20 mouse cellular contexts compared by ENCODE assay signal in genomic region chr7:123823976-123824375, GRCm38 (mm10).
DNase-seq lines count a peak whose midpoint lies in the region; ATAC-seq lines count a peak whose summit lies in the region.
"Had no signal": no experiment of that assay in that cellular context is flagged by ENCODE, and none has a peak within 500 bp of the region (broad histone marks: within the 10 kb centered on the region; RNA-seq: fewer than 3 reads in every experiment).

No protein-coding gene starts in this region.

- 70% methylated on average over 4 of the region's 4 CpGs for WGBS in forebrain, embryonic 16.5 days
- 87% methylated on average over 4 of the region's 4 CpGs for WGBS in forebrain, embryonic 11.5 days

- no peaks in the 10 kb centered on the region for H3K4me1 ChIP-seq in forebrain, embryonic 16.5 days (replicated peaks; ENCODE audit: control insufficient read depth, insufficient read depth, low read length)
- H3K4me1 ChIP-seq in forebrain, embryonic 11.5 days (replicated peaks; ENCODE audit: control insufficient read depth, insufficient read depth, low read length): no peaks in the 10 kb centered on the region
- H3K4me1 ChIP-seq: embryonic facial prominence, embryonic 10.5 days; hindbrain, embryonic 15.5 days; lung, embryonic 15.5 days; megakaryocyte, embryonic 14.5 days had no signal

- no peak overlapping the region for H3K9ac ChIP-seq in forebrain, embryonic 16.5 days (replicated peaks; ENCODE audit: low read depth, low read length)
- no peak overlapping the region for H3K9ac ChIP-seq in forebrain, embryonic 11.5 days (ENCODE audit: low read length)
- H3K9ac ChIP-seq: hindbrain, embryonic 15.5 days; lung, embryonic 15.5 days had no signal

- intact Hi-C loops in gastrocnemius, postnatal 14 days (cut with DNase I; ENCODE audit: low total_unique reads): no loop called here

- H3K36me3 ChIP-seq in forebrain, embryonic 16.5 days (ENCODE audit: control insufficient read depth, insufficient read depth): no peaks in the 10 kb centered on the region
- no peaks in the 10 kb centered on the region for H3K36me3 ChIP-seq in forebrain, embryonic 11.5 days (ENCODE audit: control insufficient read depth, insufficient read depth, low read length)
- H3K36me3 ChIP-seq: embryonic facial prominence, embryonic 10.5 days; hindbrain, embryonic 15.5 days; lung, embryonic 15.5 days had no signal

- H3K27ac ChIP-seq in forebrain, embryonic 16.5 days (ENCODE audit: low read length): peak overlapping the region; percentile 10; the same call in 1 of the 2 replicates
- no peak overlapping the region for H3K27ac ChIP-seq in forebrain, embryonic 11.5 days (ENCODE audit: low read depth, low read length)
- H3K27ac ChIP-seq: embryonic facial prominence, embryonic 10.5 days; hindbrain, embryonic 15.5 days; lung, embryonic 15.5 days had no signal

- no peaks in the 10 kb centered on the region for H3K27me3 ChIP-seq in forebrain, embryonic 16.5 days (replicated peaks; ENCODE audit: control insufficient read depth, insufficient read depth, low read length)
- no peaks in the 10 kb centered on the region for H3K27me3 ChIP-seq in forebrain, embryonic 11.5 days (ENCODE audit: control insufficient read depth, insufficient read depth, low read length)
- H3K27me3 ChIP-seq: hindbrain, embryonic 15.5 days; lung, embryonic 15.5 days; megakaryocyte, embryonic 14.5 days had no signal

- no peaks in the 10 kb centered on the region for H3K9me3 ChIP-seq in forebrain, embryonic 16.5 days (ENCODE audit: control insufficient read depth, low read length)
- no peaks in the 10 kb centered on the region for H3K9me3 ChIP-seq in forebrain, embryonic 11.5 days (ENCODE audit: control insufficient read depth, low read length)
- H3K9me3 ChIP-seq: embryonic facial prominence, embryonic 10.5 days; hindbrain, embryonic 15.5 days; lung, embryonic 15.5 days had no signal

- no peak overlapping the region for H3K4me2 ChIP-seq in forebrain, embryonic 16.5 days (ENCODE audit: low read length)
- no peak overlapping the region for H3K4me2 ChIP-seq in forebrain, embryonic 11.5 days (ENCODE audit: low read depth, low read length, severe bottlenecking)
- H3K4me2 ChIP-seq: hindbrain, embryonic 15.5 days; lung, embryonic 15.5 days had no signal

- ATAC-seq in forebrain, embryonic 16.5 days: no peak
- ATAC-seq in forebrain, embryonic 11.5 days (replicated peaks; ENCODE audit: low FRiP score): no peak
- ATAC-seq: activated CD4-positive, CD25-positive, alpha-beta regulatory T cell, adult 4 months had no signal

- DNase-seq in forebrain, embryonic 11.5 days (ENCODE audit: low spot score): no peak
- peak; percentile 3 for DNase-seq in kidney, postnatal 14 days
- DNase-seq in kidney, adult 9 months: no peak
- peak; percentile 6 to 8 for DNase-seq in right cerebral cortex, adult 2 months (ENCODE audit: low spot score in 2 of 2)
- DNase-seq in right cerebral cortex, postnatal 14 days: no peak
- no peak for DNase-seq in ovary, adult 18-20 months (ENCODE audit: low spot score)
- no peak for DNase-seq in gastrocnemius, postnatal 14 days
- DNase-seq: adrenal gland, postnatal 36 days; cerebellum, postnatal 25 days; heart, adult 18-20 months; heart, postnatal 10 days; kidney, adult 18-20 months; liver had no signal

- H3K4me3 ChIP-seq in forebrain, embryonic 16.5 days (replicated peaks; ENCODE audit: low read length): no peak overlapping the region
- no peak overlapping the region for H3K4me3 ChIP-seq in forebrain, embryonic 11.5 days (ENCODE audit: low read depth, low read length)
- H3K4me3 ChIP-seq: embryonic facial prominence, embryonic 10.5 days; erythroblast, embryonic 14.5 days; hindbrain, embryonic 15.5 days; lung, embryonic 15.5 days; megakaryocyte, embryonic 14.5 days had no signal

Comparison
In these comparisons a context has a peak if more than half of its experiments do, and no peak if none do; other contexts are left out.
1. DNase-seq: peak in kidney, postnatal 14 days (single experiment) and right cerebral cortex, adult 2 months (2 of 2); none in forebrain, embryonic 11.5 days (single experiment), kidney, adult 9 months (single experiment), right cerebral cortex, postnatal 14 days (single experiment), ovary, adult 18-20 months (single experiment) and gastrocnemius, postnatal 14 days (single experiment).